In the genomic region with DNA sequence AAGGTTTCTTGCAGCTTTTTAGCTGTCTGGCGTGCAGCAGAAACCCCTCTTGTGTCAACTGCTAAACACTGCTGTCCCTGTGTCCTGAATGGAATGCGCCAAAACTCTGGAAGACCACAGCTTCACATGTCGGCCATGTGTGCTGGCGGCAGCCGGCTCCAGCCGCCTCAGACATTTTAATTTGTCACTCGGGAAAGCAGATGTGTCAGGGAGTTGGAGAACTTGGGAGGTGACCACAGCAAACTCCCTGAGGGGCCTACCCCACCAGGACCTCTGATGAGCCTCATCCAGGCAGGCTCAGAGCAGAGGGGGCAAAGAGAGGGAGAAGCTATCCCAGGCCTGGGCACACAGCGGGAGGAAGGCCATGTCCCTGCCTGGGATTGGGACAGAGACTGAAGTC, we compare ENCODE assay signal across 14 mouse cellular contexts.
DNase-seq lines count a peak whose midpoint lies in the region; ATAC-seq and TF ChIP-seq lines count a peak whose summit lies in the region.
"Had no signal": no experiment of that assay in that cellular context is flagged by ENCODE, and none has a peak within 500 bp of the region (broad histone marks: within the 10 kb centered on the region; RNA-seq: fewer than 3 reads in every experiment).

No protein-coding gene starts in this region.

- H3K4me3 ChIP-seq in heart, embryonic 12.5 days, result no peak overlapping the region
- H3K4me3 ChIP-seq in heart, adult 2 months, result no peak overlapping the region
- no peak overlapping the region for H3K4me3 ChIP-seq in lung, embryonic 14.5 days (ENCODE audit: low read depth, low read length)
- H3K4me3 ChIP-seq in lung, adult 2 months (replicated peaks; ENCODE audit: extremely low read depth, low read depth, low read length), result no peak overlapping the region
- H3K4me3 ChIP-seq in midbrain, embryonic 16.5 days (ENCODE audit: low read depth, low read length), result no peak overlapping the region
- H3K4me3 ChIP-seq: lung, embryonic 15.5 days; midbrain, embryonic 10.5 days; neural tube, embryonic 13.5 days had no signal

- no peak overlapping the region for H3K27ac ChIP-seq in heart, embryonic 12.5 days (ENCODE audit: poor library complexity, severe bottlenecking)
- H3K27ac ChIP-seq in heart, adult 2 months, result no peak overlapping the region
- H3K27ac ChIP-seq in lung, embryonic 14.5 days (ENCODE audit: low read depth), result no peak overlapping the region
- H3K27ac ChIP-seq in midbrain, embryonic 16.5 days (ENCODE audit: low read length), result no peak overlapping the region
- H3K27ac ChIP-seq: lung, embryonic 15.5 days; midbrain, embryonic 10.5 days; neural tube, embryonic 13.5 days had no signal

- TF ChIP-seq CTCF in heart, adult 2 months (IDR thresholded peaks at IDR 0.05), result no peak
- no peak for TF ChIP-seq CTCF in lung, embryonic 14.5 days (IDR thresholded peaks at IDR 0.05; ENCODE audit: low read depth)
- no peak for TF ChIP-seq CTCF in lung, adult 2 months (IDR thresholded peaks at IDR 0.05; ENCODE audit: insufficient read depth, low read length)

- no peak for DNase-seq in heart, adult 2 months
- DNase-seq in lung, embryonic 14.5 days, result peak; percentile 50
- no peak for DNase-seq in lung, adult 2 months
- DNase-seq in fibroblast of lung, adult 2 months (ENCODE audit: low read depth), result peak; percentile 30
- DNase-seq in retina, postnatal 1 day, result peak; percentile 51
- DNase-seq in frontal cortex, postnatal 25 days (ENCODE audit: low spot score in 2 of 2), result no peak
- DNase-seq: adrenal gland, adult 8-10 months; forebrain, postnatal 0 days; right cerebral cortex, postnatal 14 days had no signal

- 27% methylated on average over 8 of the region's 8 CpGs for WGBS in heart, embryonic 12.5 days
- WGBS in heart, adult 2 months, result 66% methylated on average over 8 of the region's 8 CpGs
- WGBS in lung, embryonic 14.5 days, result 32% methylated on average over 8 of the region's 8 CpGs
- 63% methylated on average over 8 of the region's 8 CpGs for WGBS in lung, adult 2 months
- 78% methylated on average over 8 of the region's 8 CpGs for WGBS in midbrain, embryonic 16.5 days

- H3K79me2 ChIP-seq in heart, adult 2 months (replicated peaks; ENCODE audit: control insufficient read depth, insufficient read depth, low read length), result no peaks in the 10 kb centered on the region

- peaks cover 17% of the 10 kb centered on the region for H3K4me1 ChIP-seq in heart, embryonic 12.5 days (replicated peaks)
- no peaks in the 10 kb centered on the region for H3K4me1 ChIP-seq in heart, adult 2 months (ENCODE audit: control insufficient read depth, insufficient read depth, low read length)
- no peaks in the 10 kb centered on the region for H3K4me1 ChIP-seq in lung, embryonic 14.5 days (ENCODE audit: insufficient read depth)
- H3K4me1 ChIP-seq in lung, adult 2 months (ENCODE audit: control insufficient read depth, insufficient read depth, low read length), result no peaks in the 10 kb centered on the region
- no peaks in the 10 kb centered on the region for H3K4me1 ChIP-seq in midbrain, embryonic 16.5 days (ENCODE audit: control insufficient read depth, insufficient read depth, low read length)
- H3K4me1 ChIP-seq: lung, embryonic 15.5 days had no signal

- intact Hi-C loops in heart, adult 2 months (cut with DNase I), result no loop called here

- ATAC-seq in heart, embryonic 12.5 days (ENCODE audit: insufficient number of reproducible peaks, low FRiP score), result no peak
- peak; percentile 71; the same call in 1 of the 2 replicates for ATAC-seq in lung, embryonic 14.5 days (ENCODE audit: insufficient read depth)
- no peak for ATAC-seq in midbrain, embryonic 16.5 days
- ATAC-seq: forebrain, postnatal 0 days had no signal

- no peak overlapping the region for H3K9ac ChIP-seq in heart, embryonic 12.5 days
- H3K9ac ChIP-seq in heart, adult 2 months (ENCODE audit: low read depth, low read length), result no peak overlapping the region
- no peak overlapping the region for H3K9ac ChIP-seq in lung, embryonic 14.5 days
- no peak overlapping the region for H3K9ac ChIP-seq in midbrain, embryonic 16.5 days (ENCODE audit: low read depth, low read length)
- H3K9ac ChIP-seq: forebrain, postnatal 0 days; lung, embryonic 15.5 days; neural tube, embryonic 13.5 days had no signal

- no peak for TF ChIP-seq EP300 in heart, adult 2 months (IDR thresholded peaks at IDR 0.05; ENCODE audit: insufficient read depth, low read depth, low read length)

- H3K4me2 ChIP-seq in heart, embryonic 12.5 days, result peak overlapping the region; percentile 21; the same call in 1 of the 2 replicates
- H3K4me2 ChIP-seq in lung, embryonic 14.5 days, result no peak overlapping the region
- no peak overlapping the region for H3K4me2 ChIP-seq in midbrain, embryonic 16.5 days (ENCODE audit: low read length)
- H3K4me2 ChIP-seq: lung, embryonic 15.5 days; neural tube, embryonic 13.5 days had no signal

- no peaks in the 10 kb centered on the region for H3K36me3 ChIP-seq in heart, embryonic 12.5 days
- no peaks in the 10 kb centered on the region for H3K36me3 ChIP-seq in heart, adult 2 months (ENCODE audit: control insufficient read depth, insufficient read depth, low read length)
- H3K36me3 ChIP-seq in lung, embryonic 14.5 days (ENCODE audit: insufficient read depth), result no peaks in the 10 kb centered on the region
- no peaks in the 10 kb centered on the region for H3K36me3 ChIP-seq in midbrain, embryonic 16.5 days (ENCODE audit: control insufficient read depth, insufficient read depth, low read length)
- H3K36me3 ChIP-seq: lung, embryonic 15.5 days; midbrain, embryonic 10.5 days; neural tube, embryonic 13.5 days had no signal

- peaks cover 2% of the 10 kb centered on the region for H3K9me3 ChIP-seq in heart, embryonic 12.5 days (replicated peaks)
- H3K9me3 ChIP-seq in lung, embryonic 14.5 days (ENCODE audit: low read depth, low read length), result no peaks in the 10 kb centered on the region
- no peaks in the 10 kb centered on the region for H3K9me3 ChIP-seq in midbrain, embryonic 16.5 days (replicated peaks; ENCODE audit: control insufficient read depth, low read length, poor library complexity, severe bottlenecking)
- H3K9me3 ChIP-seq: lung, embryonic 15.5 days; midbrain, embryonic 10.5 days; neural tube, embryonic 13.5 days had no signal

- H3K27me3 ChIP-seq in heart, embryonic 12.5 days (replicated peaks), result peaks cover 22% of the 10 kb centered on the region
- no peaks in the 10 kb centered on the region for H3K27me3 ChIP-seq in heart, adult 2 months (ENCODE audit: control insufficient read depth, insufficient read depth, low read length)
- no peaks in the 10 kb centered on the region for H3K27me3 ChIP-seq in lung, embryonic 14.5 days (ENCODE audit: insufficient read depth, low read length)
- no peaks in the 10 kb centered on the region for H3K27me3 ChIP-seq in midbrain, embryonic 16.5 days (ENCODE audit: control insufficient read depth, insufficient read depth, low read depth, low read length)
- H3K27me3 ChIP-seq: lung, embryonic 15.5 days; neural tube, embryonic 13.5 days had no signal

- TF ChIP-seq POLR2A in heart, adult 2 months (IDR thresholded peaks at IDR 0.05; ENCODE audit: insufficient read depth, low read depth, low read length), result no peak
- TF ChIP-seq POLR2A in lung, adult 2 months (IDR thresholded peaks at IDR 0.05; ENCODE audit: borderline replicate concordance, extremely low read depth, low read depth, low read length), result no peak

Comparison
In these comparisons a context has a peak if more than half of its experiments do, and no peak if none do; other contexts are left out.
1. DNase-seq: peak in lung, embryonic 14.5 days (single experiment), fibroblast of lung, adult 2 months (single experiment) and retina, postnatal 1 day (single experiment); none in heart, adult 2 months (0 of 2), lung, adult 2 months (single experiment) and frontal cortex, postnatal 25 days (0 of 2).